Mouse (Mus musculus): ENCODE measurements at regions not wholly inside any gene's neighbourhood (a gene's known extent, or its start where the extent isn't known, plus 50 kb on each side); places are given as distances from the start of the nearest gene placed in this dataset.

- TF ChIP-seq POLR2A (IDR thresholded peaks at IDR 0.05; ENCODE audit: borderline replicate concordance, extremely low read depth, insufficient read depth, insufficient read length, poor library complexity, severe bottlenecking), result no peak
- no peak for TF ChIP-seq CTCF (IDR thresholded peaks at IDR 0.05; ENCODE audit: borderline replicate concordance, extremely low read depth, insufficient read depth, insufficient read length)
Observed at GRCm38 (mm10) chr8:49084191-49084875, 240.6 kb upstream of the Tenm3 start.
